Mouse (Mus musculus): ENCODE data around the gene Rnf222.

GRCm38 (mm10) chr11:68852932-68853409, 35.4 kb upstream of the Rnf222 start:
- no peak for TF ChIP-seq CTCF (IDR thresholded peaks at IDR 0.05; ENCODE audit: low read depth)
- TF ChIP-seq EP300 (IDR thresholded peaks at IDR 0.05; ENCODE audit: low read depth) = no peak; the same call in 1 of the 2 replicates

All from heart, postnatal 0 days (tissue).